Mouse (Mus musculus) liver, postnatal 0 days (tissue): ENCODE results near the gene Copz1. TPM values are rescaled to one million over a fixed set of nuclear protein-coding genes. Genes with fewer than 3 reads are reported as not detected.
"Not testable (repeated sequence)": the region's sequence is repeated elsewhere in the genome, so short reads cannot be mapped to it uniquely, and the experiment has no call there.

Source experiments
- ATAC-seq: fragments of 200-750 bp; cut with Nextera tagmentation; 2 replicates; pipeline ENCODE4 v1.8.0; 2017; ENCODE audit warnings: mild to moderate bottlenecking, moderate library complexity
- DNase-seq: peaks from one replicate; pipeline ENCODE4 v3.0.0-alpha.2; 2016
- H3K27ac ChIP-seq: fragments of 300-500 bp; sonication (generic); 2 replicates; pipeline ENCODE4 v1.5.1; 2014; ENCODE audit warnings: antibody characterized with exemption, moderate library complexity, mild to moderate bottlenecking, low read depth
- H3K27me3 ChIP-seq: fragments of 300-500 bp; sonication (generic); 2 replicates; pipeline ENCODE4 v1.6.1; 2014; ENCODE audit warnings: low read length, control low read depth, mixed read lengths; ENCODE audit not compliant: insufficient read depth
- H3K36me3 ChIP-seq: fragments of 300-500 bp; sonication (generic); replicated peaks from 2 replicates; pipeline ENCODE4 v1.6.1; 2014; ENCODE audit warnings: mild to moderate bottlenecking, control low read depth, low read length, moderate library complexity, mixed read lengths; ENCODE audit not compliant: insufficient read depth
- H3K4me1 ChIP-seq: fragments of 300-500 bp; sonication (generic); 2 replicates; pipeline ENCODE4 v1.6.1; 2014; ENCODE audit warnings: antibody characterized with exemption, mild to moderate bottlenecking, control low read depth; ENCODE audit not compliant: insufficient read depth
- H3K4me2 ChIP-seq: fragments of 300-500 bp; sonication (generic); 2 replicates; pipeline ENCODE4 v1.6.1; 2014; ENCODE audit warnings: low read depth, mild to moderate bottlenecking, low read length, moderate library complexity, mixed read lengths
- H3K4me3 ChIP-seq: fragments of 300-500 bp; sonication (generic); 2 replicates; pipeline ENCODE4 v1.5.1; 2014; ENCODE audit warnings: low read depth, low read length
- H3K9ac ChIP-seq: fragments of 300-500 bp; sonication (generic); replicated peaks from 2 replicates; pipeline ENCODE4 v1.6.1; 2014; ENCODE audit warnings: mild to moderate bottlenecking, moderate library complexity
- H3K9me3 ChIP-seq: fragments of 300-500 bp; sonication (generic); 2 replicates; pipeline ENCODE4 v1.6.1; 2016; ENCODE audit warnings: mild to moderate bottlenecking, control low read depth, low read length, mixed read lengths
- CTCF ChIP-seq: sonication (generic); IDR thresholded peaks from 2 replicates; pipeline ENCODE4 v1.5.1; 2016; ENCODE audit warnings: antibody characterized with exemption, low read depth
- EP300 ChIP-seq: IDR thresholded peaks from 2 replicates; pipeline ENCODE4 v1.6.1; 2016; ENCODE audit warnings: antibody characterized with exemption, low read depth, mild to moderate bottlenecking
- WGBS: fragments of 180-500 bp; shearing (Covaris S2); extraction: QIAGEN DNeasy Blood & Tissue Kit; methylation state at CpG from one replicate; pipeline ENCODE4 v1.1.7; 2014; ENCODE audit not compliant: insufficient replicate concordance; 5-methylcytosine and 5-hydroxymethylcytosine counted together
- polyA plus RNA-seq: library from polyadenylated mRNA; unstranded; fragments of >200 nt; fragmentation: Nextera tagmentation; extraction: Ambion mirVana; gene quantifications from 2 replicates; pipeline ENCODE4 v1.2.1, GENCODE M21; 2015

The Copz1 gene
- polyA plus RNA-seq, 1 experiment from 2014 or later = 121 TPM

DNA sequence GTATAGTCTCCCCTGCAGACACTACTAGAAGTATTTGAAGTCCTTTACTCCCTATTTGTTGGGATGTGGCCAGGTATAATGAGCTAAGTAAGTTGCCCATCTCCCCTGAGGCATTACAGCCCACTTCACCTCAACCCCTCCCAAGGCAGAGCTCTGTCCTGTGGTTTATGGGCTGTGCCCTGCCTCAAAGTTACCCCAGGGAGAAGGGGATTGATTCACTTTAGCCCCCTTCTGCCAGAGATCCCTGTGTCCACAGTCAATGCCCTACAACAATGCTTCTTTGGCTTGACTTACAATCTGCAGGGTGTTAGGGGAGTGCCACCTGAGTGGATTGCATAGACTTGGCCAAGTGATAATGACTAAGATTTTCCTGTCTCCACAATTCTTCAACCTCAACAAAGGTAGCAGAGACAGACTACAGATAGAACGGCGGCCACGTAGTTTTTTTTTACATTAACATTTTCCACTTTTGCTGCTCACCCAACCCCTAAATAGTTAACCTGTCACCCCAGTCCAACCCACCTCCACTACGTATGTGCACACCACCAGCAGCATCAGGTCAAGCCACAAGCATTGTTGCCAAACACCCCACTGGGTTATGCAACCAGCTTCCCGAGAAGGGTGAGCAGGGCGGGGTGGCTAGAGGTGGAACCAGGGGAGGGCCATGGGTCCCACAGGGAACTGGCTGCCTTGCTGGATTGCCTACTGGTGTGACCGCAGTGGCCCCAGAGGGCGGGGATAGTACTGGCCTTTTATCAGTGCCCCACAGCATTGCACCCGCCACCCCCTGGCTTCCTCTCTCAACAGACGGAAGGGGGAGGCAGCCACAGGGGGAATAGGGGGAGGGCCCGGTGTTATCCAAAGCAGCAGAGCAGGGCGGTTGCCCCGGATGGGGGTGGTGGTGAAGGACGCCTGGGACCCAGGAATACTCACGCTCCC is 14.5 kb upstream of the Copz1 start, which contains the start of gene Nfe2:
TSS of gene Nfe2 (minus strand) at position 614 of the 939 bp plus-strand sequence.
- H3K27ac ChIP-seq = peak within 1 kb of the TSS; percentile 91
- peak within 1 kb of the TSS; percentile 83 for H3K9ac ChIP-seq
- 2% methylated on average over 15 of the region's 15 CpGs for WGBS
- H3K4me2 ChIP-seq = peak within 1 kb of the TSS; percentile 81
- no peaks in the 10 kb centered on the region for H3K9me3 ChIP-seq
- H3K27me3 ChIP-seq = no peaks in the 10 kb centered on the region
- no peaks in the 10 kb centered on the region for H3K36me3 ChIP-seq
- peaks cover 40% of the 10 kb centered on the region for H3K4me1 ChIP-seq
- TF ChIP-seq EP300 (peak; percentile 98), CTCF (peak; percentile 51)
- ATAC-seq (peak; percentile 98), DNase-seq (peak; percentile 96)
- H3K4me3 ChIP-seq = peak within 1 kb of the TSS; percentile 67

DNA sequence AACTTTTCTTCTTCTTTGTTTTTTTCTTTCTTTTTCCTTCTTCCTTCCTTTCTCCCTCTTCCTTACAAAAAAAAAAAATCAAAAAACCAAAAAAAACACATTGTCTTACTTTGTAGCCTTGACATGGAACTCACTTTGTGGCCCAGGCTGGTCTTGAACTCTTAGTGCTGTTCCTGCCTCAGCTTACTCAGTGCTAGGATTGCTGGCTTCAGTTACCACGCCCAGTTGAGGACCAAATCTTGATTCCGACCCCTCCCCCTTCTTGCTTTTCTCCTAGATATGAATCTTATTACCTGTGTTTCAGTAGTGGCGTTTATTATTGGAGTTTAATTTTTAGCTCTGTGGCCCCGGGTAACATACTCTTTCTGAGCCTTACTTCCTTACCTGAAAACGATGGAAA is 13.4 kb upstream of the Copz1 start:
- Histone ChIP-seq H3K4me1 (peaks cover 39% of the 10 kb centered on the region), H3K27me3 (no peaks in the 10 kb centered on the region), H3K9ac (peak overlapping the region; percentile 83; the same call in 1 of the 2 replicates), H3K27ac (peak overlapping the region; percentile 91), H3K9me3 (no peaks in the 10 kb centered on the region), H3K4me2 (peak overlapping the region; percentile 81), H3K36me3 (no peaks in the 10 kb centered on the region), H3K4me3 (peak overlapping the region; percentile 67; the same call in 1 of the 2 replicates)
- TF ChIP-seq CTCF (no peak), EP300 (no peak)
- DNase-seq (no peak), ATAC-seq (no peak)
- 45% methylated on average over 5 of the region's 5 CpGs for whole genome bisulfite sequencing

DNA sequence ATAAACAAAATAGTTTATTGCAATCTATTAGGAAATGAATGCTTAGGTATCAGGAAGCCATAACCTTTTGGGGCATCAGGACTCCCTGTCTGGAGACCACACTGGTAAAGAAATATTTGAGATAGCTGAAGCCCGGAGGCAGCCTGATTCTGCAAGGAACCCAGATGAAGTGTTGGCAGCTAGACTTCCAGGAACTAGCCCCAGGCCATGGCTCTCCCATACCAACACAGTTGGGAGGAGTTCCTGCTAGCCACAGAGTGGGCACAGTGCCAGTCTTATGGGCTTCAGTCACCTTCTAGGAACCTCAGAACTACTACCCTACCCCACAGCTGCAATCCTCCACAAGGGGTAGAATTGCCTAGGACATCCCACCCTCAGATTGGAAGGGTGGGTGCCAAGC is 12.5 kb upstream of the Copz1 start:
- peak overlapping the region; percentile 51 for H3K4me2 ChIP-seq
- WGBS = 32% methylated on average over 1 of the region's 1 CpGs

DNA sequence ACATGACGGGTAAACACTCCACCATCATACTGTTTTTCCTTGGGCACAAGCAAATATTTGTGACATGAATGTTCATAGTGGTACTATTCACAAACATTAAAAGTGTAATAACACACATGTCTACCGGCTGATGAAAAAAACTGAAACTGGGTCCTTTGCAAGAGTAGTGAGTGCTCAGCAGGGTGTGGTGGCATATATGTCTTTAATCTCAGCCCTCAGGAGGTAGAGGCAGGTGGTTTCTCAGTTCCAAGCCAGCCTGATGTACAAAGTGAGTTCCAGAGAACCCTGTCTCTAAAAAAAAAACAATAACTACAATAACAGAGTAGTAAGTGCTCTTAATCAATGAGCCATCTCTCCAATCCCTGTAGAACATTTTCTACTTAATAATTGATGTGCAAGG is 7.7 kb upstream of the Copz1 start:
- ATAC-seq (no peak), DNase-seq (no peak)
- no peaks in the 10 kb centered on the region for H3K9me3 ChIP-seq
- no peak overlapping the region for H3K4me2 ChIP-seq
- H3K4me1 ChIP-seq = peaks cover 11% of the 10 kb centered on the region
- WGBS = 74% methylated on average over 2 of the region's 2 CpGs
- no peak overlapping the region for H3K4me3 ChIP-seq
- no peak overlapping the region for H3K9ac ChIP-seq
- H3K27me3 ChIP-seq = no peaks in the 10 kb centered on the region
- H3K36me3 ChIP-seq = no peaks in the 10 kb centered on the region
- H3K27ac ChIP-seq = no peak overlapping the region
- TF ChIP-seq CTCF (no peak), EP300 (no peak)

More for the DNA sequence above, 12.5 kb upstream of the Copz1 start:
- Histone ChIP-seq H3K36me3 (no peaks in the 10 kb centered on the region), H3K9ac (peak overlapping the region; percentile 14), H3K27ac (peak overlapping the region; percentile 91), H3K4me1 (peaks cover 39% of the 10 kb centered on the region), H3K4me3 (no peak overlapping the region), H3K9me3 (no peaks in the 10 kb centered on the region), H3K27me3 (no peaks in the 10 kb centered on the region)
- TF ChIP-seq EP300 (no peak), CTCF (no peak)
- peak; percentile 66 for DNase-seq
- ATAC-seq = no peak

DNA sequence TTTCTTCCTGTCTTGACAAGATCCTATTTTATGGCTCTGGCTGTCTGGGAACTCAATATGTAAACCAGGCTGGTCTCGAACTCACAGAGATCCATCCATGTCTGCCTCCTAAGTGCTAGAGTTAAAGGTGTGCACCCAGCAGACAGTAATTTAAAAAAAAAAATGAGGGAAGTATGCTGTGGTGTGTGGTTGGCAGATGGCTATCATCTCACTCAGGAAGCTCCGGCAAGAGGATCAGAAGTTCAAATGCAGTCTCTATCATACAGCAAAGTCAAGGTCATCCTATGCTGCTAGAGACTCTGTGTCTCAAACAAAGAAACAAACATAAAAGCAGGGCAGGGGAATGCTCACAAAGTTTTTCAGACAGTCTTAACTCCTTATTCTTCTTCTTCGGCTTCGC is 3.6 kb upstream of the Copz1 start:
- TF ChIP-seq EP300 = no peak
- TF ChIP-seq CTCF = no peak
- Histone ChIP-seq H3K36me3 (no peaks in the 10 kb centered on the region), H3K9ac (no peak overlapping the region), H3K4me2 (no peak overlapping the region), H3K9me3 (no peaks in the 10 kb centered on the region), H3K27me3 (no peaks in the 10 kb centered on the region), H3K27ac (no peak overlapping the region), H3K4me1 (peaks cover 5% of the 10 kb centered on the region), H3K4me3 (no peak overlapping the region)
- DNase-seq (no peak), ATAC-seq (no peak)
- WGBS = 55% methylated on average over 4 of the region's 4 CpGs

DNA sequence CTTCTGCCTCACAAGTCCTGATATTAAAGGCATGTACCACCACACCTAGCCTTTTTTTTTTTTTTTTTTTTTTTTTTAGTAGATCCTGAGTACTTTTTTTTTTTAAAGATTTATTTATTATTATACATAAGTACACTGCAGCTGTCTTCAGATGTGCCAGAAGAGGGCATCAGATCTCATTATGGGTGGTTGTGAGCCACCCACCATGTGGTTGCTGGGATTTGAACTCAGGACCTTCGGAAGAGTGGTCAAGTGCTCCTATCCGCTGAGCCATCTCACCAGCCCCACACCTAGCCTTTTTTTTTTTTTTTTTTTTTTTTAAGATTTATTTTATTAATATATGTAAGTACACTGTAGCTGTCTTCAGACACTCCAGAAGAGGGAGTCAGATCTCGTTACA is 3.4 kb downstream of the Copz1 start:
- H3K27me3 ChIP-seq, H3K36me3 ChIP-seq, DNase-seq, H3K9me3 ChIP-seq, ATAC-seq, H3K27ac ChIP-seq, H3K9ac ChIP-seq, H3K4me3 ChIP-seq, H3K4me2 ChIP-seq: not testable (repeated sequence)
- 91% methylated on average over 3 of the region's 3 CpGs for WGBS
- peaks cover 32% of the 10 kb centered on the region for H3K4me1 ChIP-seq
